Mouse (Mus musculus): ENCODE measurements around the gene Slc12a4. TPM values are rescaled to one million over a fixed set of nuclear protein-coding genes. Genes with fewer than 3 reads are reported as not detected.

Slc12a4 gene
- polyA plus RNA-seq, 1 experiment from 2014 or later: 12.0 TPM

GRCm38 (mm10) chr8:105965266-105965904 lies 512 bp downstream of the Slc12a4 start:
- Histone ChIP-seq H3K27ac (no peak overlapping the region), H3K27me3 (peaks cover 47% of the 10 kb centered on the region), H3K4me3 (replicated peaks) (peak overlapping the region; percentile 59), H3K4me1 (peaks cover 22% of the 10 kb centered on the region), H3K4me2 (peak overlapping the region; percentile 76), H3K9me3 (no peaks in the 10 kb centered on the region), H3K36me3 (replicated peaks) (no peaks in the 10 kb centered on the region), H3K9ac (peak overlapping the region; percentile 61)
- WGBS: 2% methylated on average over 40 of the region's 40 CpGs
- peak; percentile 60 for ATAC-seq (ENCODE audit: low FRiP score)

GRCm38 (mm10) chr8:105964506-105965265 lies 1.2 kb downstream of the Slc12a4 start:
- Histone ChIP-seq H3K27ac (no peak overlapping the region), H3K27me3 (peaks cover 47% of the 10 kb centered on the region), H3K4me1 (peaks cover 22% of the 10 kb centered on the region), H3K9ac (no peak overlapping the region), H3K4me3 (replicated peaks) (peak overlapping the region; percentile 59), H3K9me3 (no peaks in the 10 kb centered on the region), H3K4me2 (peak overlapping the region; percentile 76), H3K36me3 (replicated peaks) (no peaks in the 10 kb centered on the region)
- ATAC-seq (ENCODE audit: low FRiP score): no peak
- WGBS: 75% methylated on average over 12 of the region's 12 CpGs

DNA sequence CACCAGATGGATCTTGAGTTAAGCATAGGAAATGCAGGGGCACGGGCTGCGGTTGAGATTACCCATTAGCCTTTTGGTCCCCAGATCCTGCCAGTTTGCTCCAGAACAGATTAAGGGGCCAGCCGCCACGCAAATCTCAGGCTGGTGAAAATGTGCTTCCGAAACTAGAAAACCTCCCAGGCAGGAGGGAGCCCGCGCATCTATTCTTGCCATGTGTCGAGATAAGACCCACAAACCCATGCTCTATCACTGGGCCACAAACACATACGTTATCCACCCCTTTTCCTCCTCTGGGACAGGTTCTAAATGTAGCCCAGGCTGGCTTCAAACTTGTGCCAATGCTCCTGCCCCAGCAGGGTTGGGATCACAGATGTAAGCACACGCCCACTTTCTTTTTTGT lies 4.4 kb downstream of the Slc12a4 start:
- Histone ChIP-seq H3K4me3 (replicated peaks) (no peak overlapping the region), H3K4me1 (peaks cover 16% of the 10 kb centered on the region), H3K9ac (no peak overlapping the region), H3K27me3 (peaks cover 31% of the 10 kb centered on the region), H3K27ac (no peak overlapping the region), H3K36me3 (replicated peaks) (no peaks in the 10 kb centered on the region), H3K9me3 (no peaks in the 10 kb centered on the region), H3K4me2 (no peak overlapping the region)
- no peak for ATAC-seq (ENCODE audit: low FRiP score)
- 88% methylated on average over 10 of the region's 10 CpGs for WGBS

GRCm38 (mm10) chr8:105961101-105961500 lies 4.8 kb downstream of the Slc12a4 start:
- no peak overlapping the region for H3K27ac ChIP-seq
- ATAC-seq (ENCODE audit: low FRiP score): no peak
- H3K4me2 ChIP-seq: no peak overlapping the region
- H3K9ac ChIP-seq: no peak overlapping the region
- peaks cover 27% of the 10 kb centered on the region for H3K27me3 ChIP-seq
- H3K9me3 ChIP-seq: no peaks in the 10 kb centered on the region
- H3K4me1 ChIP-seq: peaks cover 13% of the 10 kb centered on the region
- no peak overlapping the region for H3K4me3 ChIP-seq (replicated peaks)
- no peaks in the 10 kb centered on the region for H3K36me3 ChIP-seq (replicated peaks)
- WGBS: 78% methylated on average over 14 of the region's 14 CpGs

DNA sequence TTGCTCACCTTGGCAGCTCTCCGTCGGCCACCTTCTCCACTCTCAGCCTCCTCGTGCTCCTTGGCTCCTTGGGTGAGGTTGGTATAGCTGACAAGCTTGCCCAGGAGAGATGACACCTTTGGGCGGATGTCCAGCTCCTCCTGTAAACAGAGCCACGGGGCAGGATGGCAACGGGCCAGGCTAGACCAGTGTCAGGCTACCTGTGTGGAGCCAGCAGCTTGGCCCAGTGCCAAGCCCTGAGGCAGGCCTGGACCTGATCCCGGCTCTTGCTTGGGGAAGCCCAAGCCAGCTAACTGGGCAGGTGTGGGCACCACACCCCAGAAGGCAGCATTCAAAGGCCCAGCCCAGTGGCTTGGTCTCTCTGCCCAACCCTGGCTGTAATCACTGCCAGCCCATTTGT lies 6.5 kb downstream of the Slc12a4 start:
- Histone ChIP-seq H3K27me3 (peaks cover 9% of the 10 kb centered on the region), H3K4me2 (no peak overlapping the region), H3K4me1 (no peaks in the 10 kb centered on the region; the same call in 1 of the 2 replicates), H3K27ac (no peak overlapping the region), H3K9ac (no peak overlapping the region), H3K9me3 (no peaks in the 10 kb centered on the region), H3K36me3 (replicated peaks) (no peaks in the 10 kb centered on the region), H3K4me3 (replicated peaks) (no peak overlapping the region)
- ATAC-seq (ENCODE audit: low FRiP score): no peak
- WGBS: 86% methylated on average over 7 of the region's 7 CpGs

DNA sequence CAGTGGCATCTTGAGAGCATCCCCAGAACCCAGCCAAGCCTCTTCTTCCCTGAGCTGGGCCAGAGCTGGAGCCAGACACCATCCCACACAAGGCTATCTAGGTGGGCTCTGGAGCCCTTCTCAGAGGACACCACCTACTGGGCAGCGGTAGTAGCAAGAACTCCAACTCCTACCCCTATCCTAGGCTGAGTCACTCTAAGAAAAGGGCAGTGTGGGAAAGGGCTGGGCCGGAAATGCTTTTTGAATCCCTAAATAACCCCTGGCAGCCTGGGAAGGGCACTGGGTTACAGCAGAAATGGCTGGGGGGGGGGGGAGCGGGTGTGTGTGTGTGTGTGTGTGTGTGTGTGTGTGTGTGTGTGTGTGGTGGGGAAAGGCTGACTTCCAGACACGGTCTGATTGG lies 8.1 kb downstream of the Slc12a4 start:
- no peak overlapping the region for H3K4me2 ChIP-seq

DNA sequence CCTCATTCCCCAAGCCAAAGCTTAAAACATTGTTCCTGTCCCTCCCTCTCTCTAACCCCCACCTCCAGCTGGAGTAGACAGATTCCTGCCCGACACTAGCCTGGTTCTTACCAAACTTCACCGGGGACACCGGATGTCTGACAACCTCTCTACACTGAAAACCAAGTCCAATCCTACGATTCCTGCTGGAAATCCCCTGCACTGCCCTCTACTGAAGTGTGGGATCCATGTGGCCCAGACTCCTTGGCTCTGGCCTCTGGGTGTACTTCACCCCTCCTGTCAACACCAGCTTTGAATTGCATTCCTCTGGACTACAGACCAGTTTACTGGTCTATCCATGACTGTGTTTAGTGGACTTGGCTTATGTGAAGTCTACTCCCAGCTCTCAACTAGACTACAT lies 9.3 kb downstream of the Slc12a4 start:
- no peak overlapping the region for H3K27ac ChIP-seq
- H3K4me1 ChIP-seq: no peaks in the 10 kb centered on the region
- no peak overlapping the region for H3K9ac ChIP-seq
- no peak for ATAC-seq (ENCODE audit: low FRiP score)
- WGBS: 91% methylated on average over 4 of the region's 4 CpGs
- H3K4me2 ChIP-seq: no peak overlapping the region
- H3K9me3 ChIP-seq: no peaks in the 10 kb centered on the region
- no peaks in the 10 kb centered on the region for H3K27me3 ChIP-seq
- H3K36me3 ChIP-seq (replicated peaks): no peaks in the 10 kb centered on the region
- H3K4me3 ChIP-seq (replicated peaks): no peak overlapping the region

More for the DNA sequence above, 8.1 kb downstream of the Slc12a4 start:
- 68% methylated on average over 2 of the region's 4 CpGs for WGBS
- H3K4me1 ChIP-seq: no peaks in the 10 kb centered on the region
- no peaks in the 10 kb centered on the region for H3K9me3 ChIP-seq
- no peak overlapping the region for H3K4me3 ChIP-seq (replicated peaks)
- H3K27ac ChIP-seq: no peak overlapping the region
- no peaks in the 10 kb centered on the region for H3K27me3 ChIP-seq
- no peak overlapping the region for H3K9ac ChIP-seq
- ATAC-seq (ENCODE audit: low FRiP score): no peak
- no peaks in the 10 kb centered on the region for H3K36me3 ChIP-seq (replicated peaks)

DNA sequence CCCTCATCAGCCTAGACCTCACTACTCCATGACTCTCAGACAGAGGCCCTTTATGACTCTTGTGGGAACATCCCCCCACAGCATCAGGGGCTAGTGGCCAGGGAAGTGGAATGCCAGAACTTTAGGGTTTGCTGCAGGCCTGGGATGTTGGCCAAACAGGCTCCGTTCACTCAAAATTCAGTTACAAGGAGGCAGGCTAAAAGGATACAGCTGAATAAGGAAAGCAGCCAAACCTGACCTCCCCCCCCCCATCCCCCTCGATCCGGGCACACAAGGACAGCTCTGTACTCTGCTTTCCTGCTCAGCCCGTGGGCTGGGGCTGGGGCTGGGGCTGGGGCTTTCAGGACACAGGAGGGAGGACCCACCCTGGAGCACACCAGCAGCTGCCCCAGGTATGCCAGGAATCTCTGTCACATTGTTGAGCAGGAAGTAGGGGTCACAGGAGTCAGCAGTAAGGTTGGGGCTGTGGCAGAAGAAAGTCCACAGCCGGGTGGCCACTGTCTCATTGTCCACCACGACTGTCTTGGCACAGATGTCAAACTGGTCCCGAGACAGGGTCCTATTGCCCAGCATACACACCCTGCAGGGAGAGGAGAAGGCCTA lies 14.7 kb downstream of the Slc12a4 start:
- no peak overlapping the region for H3K27ac ChIP-seq

DNA sequence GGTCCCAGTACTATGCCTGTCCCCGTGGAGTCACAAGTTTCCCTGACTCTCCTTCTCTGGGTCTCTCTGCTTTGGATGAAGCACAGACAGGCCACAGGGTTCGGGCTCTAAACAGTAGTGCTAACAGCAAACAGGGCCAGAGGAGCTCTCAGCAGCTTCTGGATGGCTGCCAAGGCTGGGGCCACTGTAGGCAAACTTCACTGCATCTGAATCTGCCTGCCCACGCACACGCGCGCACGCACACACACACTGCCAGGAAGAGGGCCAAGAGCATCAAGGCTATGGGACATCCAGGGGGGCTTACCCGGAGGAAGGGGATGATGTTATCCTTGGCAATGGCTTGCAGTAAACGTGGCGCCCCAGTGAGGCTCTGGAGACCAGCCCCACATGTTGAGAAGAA lies 16.5 kb downstream of the Slc12a4 start:
- 83% methylated on average over 10 of the region's 10 CpGs for WGBS
- no peak overlapping the region for H3K27ac ChIP-seq
- no peaks in the 10 kb centered on the region for H3K36me3 ChIP-seq (replicated peaks)
- no peak overlapping the region for H3K4me2 ChIP-seq
- no peaks in the 10 kb centered on the region for H3K9me3 ChIP-seq
- H3K9ac ChIP-seq: no peak overlapping the region
- no peak overlapping the region for H3K4me3 ChIP-seq (replicated peaks)
- no peak for ATAC-seq (ENCODE audit: low FRiP score)
- H3K4me1 ChIP-seq: no peaks in the 10 kb centered on the region
- no peaks in the 10 kb centered on the region for H3K27me3 ChIP-seq

More for the DNA sequence above, 14.7 kb downstream of the Slc12a4 start:
- WGBS: 65% methylated on average over 7 of the region's 7 CpGs
- no peak for ATAC-seq (ENCODE audit: low FRiP score)
- Histone ChIP-seq H3K9me3 (no peaks in the 10 kb centered on the region), H3K4me3 (replicated peaks) (no peak overlapping the region), H3K4me1 (no peaks in the 10 kb centered on the region), H3K36me3 (replicated peaks) (no peaks in the 10 kb centered on the region), H3K27me3 (no peaks in the 10 kb centered on the region), H3K9ac (no peak overlapping the region), H3K4me2 (no peak overlapping the region)

GRCm38 (mm10) chr8:105943321-105943739 lies 22.6 kb downstream of the Slc12a4 start, which contains the start of gene Lcat:
Gene Lcat, minus strand, starts transcription at chr8:105943382.
- H3K36me3 ChIP-seq (replicated peaks): no peaks in the 10 kb centered on the region
- H3K4me3 ChIP-seq (replicated peaks): no peak within 1 kb of the TSS
- ATAC-seq (ENCODE audit: low FRiP score): no peak
- H3K27ac ChIP-seq: no peak within 1 kb of the TSS
- no peaks in the 10 kb centered on the region for H3K27me3 ChIP-seq
- H3K9me3 ChIP-seq: no peaks in the 10 kb centered on the region
- no peak within 1 kb of the TSS for H3K4me2 ChIP-seq
- H3K9ac ChIP-seq: no peak within 1 kb of the TSS
- peaks cover 1% of the 10 kb centered on the region for H3K4me1 ChIP-seq
- 62% methylated on average over 8 of the region's 8 CpGs for WGBS

- 95% methylated on average over 5 of the region's 5 CpGs for WGBS
- H3K4me2 ChIP-seq: no peak overlapping the region
- no peak overlapping the region for H3K27ac ChIP-seq
- no peak overlapping the region for H3K4me3 ChIP-seq (replicated peaks)
- no peak for ATAC-seq (ENCODE audit: low FRiP score)
- H3K27me3 ChIP-seq: no peaks in the 10 kb centered on the region
- H3K9ac ChIP-seq: no peak overlapping the region
- peaks cover 9% of the 10 kb centered on the region for H3K4me1 ChIP-seq
- no peaks in the 10 kb centered on the region for H3K9me3 ChIP-seq
- no peaks in the 10 kb centered on the region for H3K36me3 ChIP-seq (replicated peaks)
Measured at GRCm38 (mm10) chr8:105942542-105942941, 23.4 kb downstream of the Slc12a4 start.

DNA sequence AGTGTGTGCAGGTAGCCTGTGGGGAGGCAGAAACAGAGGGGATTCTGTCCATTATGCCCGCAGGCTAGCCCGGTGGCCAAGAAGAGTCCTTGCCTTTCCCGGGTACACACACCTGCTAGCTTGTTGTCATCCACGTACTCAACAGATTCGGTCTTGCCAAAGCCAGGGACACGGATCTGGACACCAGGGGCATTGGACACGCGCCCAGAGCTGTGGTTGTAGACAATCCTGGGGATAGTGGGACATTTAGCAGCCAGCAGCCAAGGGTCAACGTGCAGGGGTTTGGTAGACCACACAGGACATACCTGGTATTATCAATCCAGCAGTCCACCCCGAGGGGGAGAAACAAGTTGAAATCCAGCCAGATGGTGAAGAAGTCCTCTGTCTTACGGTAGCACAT lies 23.9 kb downstream of the Slc12a4 start:
- no peaks in the 10 kb centered on the region for H3K9me3 ChIP-seq
- no peak overlapping the region for H3K4me2 ChIP-seq
- no peaks in the 10 kb centered on the region for H3K27me3 ChIP-seq
- WGBS: 96% methylated on average over 11 of the region's 11 CpGs
- no peaks in the 10 kb centered on the region for H3K36me3 ChIP-seq (replicated peaks)
- no peak overlapping the region for H3K4me3 ChIP-seq (replicated peaks)
- H3K27ac ChIP-seq: no peak overlapping the region
- H3K9ac ChIP-seq: no peak overlapping the region
- ATAC-seq (ENCODE audit: low FRiP score): no peak
- peaks cover 10% of the 10 kb centered on the region for H3K4me1 ChIP-seq

Data from forebrain, embryonic 12.5 days (tissue).